Mouse (Mus musculus): Measurements from ENCODE around the gene Zfp563. TPM values are rescaled to one million over a fixed set of nuclear protein-coding genes. Genes with fewer than 3 reads are reported as not detected.

The Zfp563 gene
- polyA plus RNA-seq, 1 experiment from 2014 or later = 21.6 TPM

Other genes starting within 250 kb of the Zfp563 start
- 8.7 and 10.3 TPM in 2 replicates for gene Zfp870, start 197.7 kb upstream of the Zfp563 start, polyA plus RNA-seq (2015; fragmentation: Nextera tagmentation; extraction: Ambion mirVana)
- gene Cyp4f14, start 172.0 kb upstream of the Zfp563 start, polyA plus RNA-seq (2015; fragmentation: Nextera tagmentation; extraction: Ambion mirVana) = not detected in 2 replicates
- 6.0 and 9.9 TPM in 2 replicates for gene Cyp4f13, start 141.9 kb upstream of the Zfp563 start, polyA plus RNA-seq (2015; fragmentation: Nextera tagmentation; extraction: Ambion mirVana)
- 9.9 and 10.2 TPM in 2 replicates for gene Zfp472, start 123.5 kb upstream of the Zfp563 start, polyA plus RNA-seq (2015; fragmentation: Nextera tagmentation; extraction: Ambion mirVana)
- 22.8 and 23.4 TPM in 2 replicates for gene Zfp952, start 96.2 kb upstream of the Zfp563 start, polyA plus RNA-seq (2015; fragmentation: Nextera tagmentation; extraction: Ambion mirVana)
- 28.7 and 30.6 TPM in 2 replicates for gene Zfp763, start 55.9 kb upstream of the Zfp563 start, polyA plus RNA-seq (2015; fragmentation: Nextera tagmentation; extraction: Ambion mirVana)
- gene 4921501E09Rik, start 21.3 kb upstream of the Zfp563 start, polyA plus RNA-seq (2015; fragmentation: Nextera tagmentation; extraction: Ambion mirVana) = not detected in 2 replicates
- 0.23 and 0.44 TPM in 2 replicates for gene Morc2b, start 50.4 kb downstream of the Zfp563 start, polyA plus RNA-seq (2015; fragmentation: Nextera tagmentation; extraction: Ambion mirVana)
- gene Olfr55, start 79.1 kb downstream of the Zfp563 start, polyA plus RNA-seq (2015; fragmentation: Nextera tagmentation; extraction: Ambion mirVana) = 0.03 and 0.04 TPM in 2 replicates
- not detected in 2 replicates for gene Olfr239, start 102.0 kb downstream of the Zfp563 start, polyA plus RNA-seq (2015; fragmentation: Nextera tagmentation; extraction: Ambion mirVana)
- not detected in 2 replicates for gene Olfr1564, start 132.4 kb downstream of the Zfp563 start, polyA plus RNA-seq (2015; fragmentation: Nextera tagmentation; extraction: Ambion mirVana)
- 25.0 and 26.4 TPM in 2 replicates for gene Zfp955a, start 165.8 kb downstream of the Zfp563 start, polyA plus RNA-seq (2015; fragmentation: Nextera tagmentation; extraction: Ambion mirVana)
- gene Olfr63, start 175.4 kb downstream of the Zfp563 start, polyA plus RNA-seq (2015; fragmentation: Nextera tagmentation; extraction: Ambion mirVana) = 0.04 TPM in 1 of 2 replicates, not detected in the other
- 17.6 and 19.6 TPM in 2 replicates for gene Zfp955b, start 200.2 kb downstream of the Zfp563 start, polyA plus RNA-seq (2015; fragmentation: Nextera tagmentation; extraction: Ambion mirVana)